Mouse (Mus musculus) hindlimb bud, embryonic 11.5 days (tissue): ENCODE measurements around the gene Igfbp1.

Experiments used
- DNase-seq: peaks from one replicate; pipeline ENCODE4 v3.0.0-alpha.2; 2012; ENCODE audit warnings: low read depth, low spot score; ENCODE audit errors: extremely low spot score

The Igfbp1 gene

GRCm38 (mm10) chr11:7230000-7230399 lies 32.4 kb downstream of the Igfbp1 start:
- no peak for DNase-seq

- no peak for DNase-seq
Measured at GRCm38 (mm10) chr11:7231958-7232357, 34.4 kb downstream of the Igfbp1 start.

- no peak for DNase-seq
Measured at GRCm38 (mm10) chr11:7233333-7233732, 35.8 kb downstream of the Igfbp1 start.

- DNase-seq = no peak
Measured at GRCm38 (mm10) chr11:7234436-7234835, 36.9 kb downstream of the Igfbp1 start.

- no peak for DNase-seq
Measured at GRCm38 (mm10) chr11:7234981-7235609, 37.5 kb downstream of the Igfbp1 start.

GRCm38 (mm10) chr11:7236751-7237150 lies 39.2 kb downstream of the Igfbp1 start:
- DNase-seq = no peak

GRCm38 (mm10) chr11:7237712-7238111 lies 40.1 kb downstream of the Igfbp1 start:
- DNase-seq = no peak

- no peak for DNase-seq
Measured at GRCm38 (mm10) chr11:7238546-7238945, 41.0 kb downstream of the Igfbp1 start.

- no peak for DNase-seq
Measured at GRCm38 (mm10) chr11:7239041-7239740, 41.6 kb downstream of the Igfbp1 start.

- DNase-seq = no peak
Measured at GRCm38 (mm10) chr11:7244782-7245181, 47.2 kb downstream of the Igfbp1 start.

- DNase-seq = no peak
Measured at GRCm38 (mm10) chr11:7250415-7250814, 52.8 kb downstream of the Igfbp1 start.

GRCm38 (mm10) chr11:7250870-7251269 lies 53.3 kb downstream of the Igfbp1 start:
- DNase-seq = no peak
